Mouse (Mus musculus) hindbrain, embryonic 13.5 days (tissue): ENCODE measurements around the gene Pde9a. TPM values are rescaled to one million over a fixed set of nuclear protein-coding genes. Genes with fewer than 3 reads are reported as not detected.

Experiments
- ATAC-seq: fragments of 200-750 bp; cut with Nextera tagmentation; 2 replicates; pipeline ENCODE4 v1.8.0; 2017; ENCODE audit warnings: moderate TSS enrichment; ENCODE audit not compliant: low FRiP score
- H3K27ac ChIP-seq: fragments of 300-500 bp; sonication (generic); 2 replicates; pipeline ENCODE4 v1.5.1; 2015; ENCODE audit warnings: inconsistent platforms, mild to moderate bottlenecking, moderate library complexity
- H3K27me3 ChIP-seq: fragments of 300-500 bp; sonication (generic); 2 replicates; pipeline ENCODE4 v1.6.1; 2015; ENCODE audit warnings: mild to moderate bottlenecking, inconsistent platforms
- H3K36me3 ChIP-seq: fragments of 300-500 bp; sonication (generic); 2 replicates; pipeline ENCODE4 v1.6.1; 2015; ENCODE audit warnings: mild to moderate bottlenecking, inconsistent platforms
- H3K4me1 ChIP-seq: fragments of 300-500 bp; sonication (generic); replicated peaks from 2 replicates; pipeline ENCODE4 v1.6.1; 2015; ENCODE audit warnings: inconsistent platforms
- H3K4me2 ChIP-seq: fragments of 300-500 bp; sonication (generic); 2 replicates; pipeline ENCODE4 v1.6.1; 2015; ENCODE audit warnings: inconsistent platforms, mild to moderate bottlenecking, moderate library complexity
- H3K4me3 ChIP-seq: fragments of 300-500 bp; sonication (generic); 2 replicates; pipeline ENCODE4 v1.5.1; 2015; ENCODE audit warnings: mild to moderate bottlenecking, inconsistent platforms
- H3K9ac ChIP-seq: fragments of 300-500 bp; sonication (generic); 2 replicates; pipeline ENCODE4 v1.6.1; 2015; ENCODE audit warnings: mild to moderate bottlenecking, inconsistent platforms
- H3K9me3 ChIP-seq: fragments of 300-500 bp; sonication (generic); 2 replicates; pipeline ENCODE4 v1.6.1; 2016; ENCODE audit warnings: inconsistent platforms
- WGBS: fragments of 180-500 bp; shearing (Covaris S2); methylation state at CpG from one replicate; pipeline ENCODE4 v1.1.7; 2015; 5-methylcytosine and 5-hydroxymethylcytosine counted together
- polyA plus RNA-seq: library from polyadenylated mRNA; unstranded; fragments of >200 nt; fragmentation: Nextera tagmentation; extraction: Ambion mirVana; gene quantifications from 2 replicates; pipeline ENCODE4 v1.2.1, GENCODE M21; 2015

Pde9a gene
- polyA plus RNA-seq, 1 experiment from 2014 or later: 36.7 TPM

- no peaks in the 10 kb centered on the region for H3K27me3 ChIP-seq
- no peak overlapping the region for H3K4me2 ChIP-seq
- WGBS: 78% methylated on average over 18 of the region's 18 CpGs
- H3K4me1 ChIP-seq: peaks cover 10% of the 10 kb centered on the region; the same call in 1 of the 2 replicates
- no peak overlapping the region for H3K4me3 ChIP-seq
- no peaks in the 10 kb centered on the region for H3K9me3 ChIP-seq
- no peak overlapping the region for H3K9ac ChIP-seq
- ATAC-seq: no peak
- H3K36me3 ChIP-seq: peaks cover 78% of the 10 kb centered on the region
- H3K27ac ChIP-seq: peak overlapping the region; percentile 14; the same call in 1 of the 2 replicates
These were observed 70.9 kb downstream of the Pde9a start for GRCm38 (mm10) chr17:31456723-31457567.

- Histone ChIP-seq H3K36me3 (peaks cover 92% of the 10 kb centered on the region), H3K27me3 (no peaks in the 10 kb centered on the region), H3K9ac (no peak overlapping the region), H3K4me3 (no peak overlapping the region), H3K4me1 (peaks cover 10% of the 10 kb centered on the region; the same call in 1 of the 2 replicates), H3K9me3 (no peaks in the 10 kb centered on the region), H3K27ac (no peak overlapping the region), H3K4me2 (no peak overlapping the region)
- no peak for ATAC-seq
- 63% methylated on average over 4 of the region's 4 CpGs for WGBS
These were observed 74.4 kb downstream of the Pde9a start for GRCm38 (mm10) chr17:31460416-31460815.

GRCm38 (mm10) chr17:31462506-31462905 lies 76.5 kb downstream of the Pde9a start:
- Histone ChIP-seq H3K27ac (no peak overlapping the region), H3K4me1 (no peaks in the 10 kb centered on the region), H3K9me3 (0 out of 2 replicates have a peak, but pooled peaks cover 3% of the 10 kb centered on the region), H3K27me3 (no peaks in the 10 kb centered on the region), H3K36me3 (peaks cover 92% of the 10 kb centered on the region), H3K4me3 (no peak overlapping the region), H3K9ac (no peak overlapping the region), H3K4me2 (no peak overlapping the region)
- 81% methylated on average over 2 of the region's 2 CpGs for WGBS
- ATAC-seq: no peak

GRCm38 (mm10) chr17:31466854-31467253 lies 80.8 kb downstream of the Pde9a start:
- Histone ChIP-seq H3K36me3 (peaks cover 92% of the 10 kb centered on the region), H3K4me2 (no peak overlapping the region), H3K27ac (no peak overlapping the region), H3K9me3 (0 out of 2 replicates have a peak, but pooled peaks cover 3% of the 10 kb centered on the region), H3K9ac (no peak overlapping the region), H3K27me3 (no peaks in the 10 kb centered on the region), H3K4me1 (peaks cover 16% of the 10 kb centered on the region), H3K4me3 (no peak overlapping the region)
- WGBS: 91% methylated on average over 3 of the region's 3 CpGs
- ATAC-seq: no peak

GRCm38 (mm10) chr17:31468496-31468895 lies 82.5 kb downstream of the Pde9a start:
- Histone ChIP-seq H3K9me3 (0 out of 2 replicates have a peak, but pooled peaks cover 3% of the 10 kb centered on the region), H3K9ac (no peak overlapping the region), H3K4me3 (no peak overlapping the region), H3K27me3 (no peaks in the 10 kb centered on the region), H3K4me2 (no peak overlapping the region), H3K4me1 (peaks cover 16% of the 10 kb centered on the region), H3K27ac (no peak overlapping the region), H3K36me3 (peaks cover 88% of the 10 kb centered on the region)
- WGBS: 69% methylated on average over 5 of the region's 5 CpGs
- ATAC-seq: no peak

- H3K4me2 ChIP-seq: no peak overlapping the region
- H3K27me3 ChIP-seq: no peaks in the 10 kb centered on the region
- H3K9me3 ChIP-seq: 0 out of 2 replicates have a peak, but pooled peaks cover 3% of the 10 kb centered on the region
- H3K36me3 ChIP-seq: peaks cover 88% of the 10 kb centered on the region
- no peak overlapping the region for H3K27ac ChIP-seq
- WGBS: 46% methylated on average over 5 of the region's 5 CpGs
- H3K9ac ChIP-seq: no peak overlapping the region
- H3K4me3 ChIP-seq: no peak overlapping the region
- ATAC-seq: peak; percentile 82
- H3K4me1 ChIP-seq: peaks cover 16% of the 10 kb centered on the region
These were observed 84.9 kb downstream of the Pde9a start for GRCm38 (mm10) chr17:31470766-31471418.

- Histone ChIP-seq H3K36me3 (peaks cover 70% of the 10 kb centered on the region), H3K27me3 (no peaks in the 10 kb centered on the region), H3K4me3 (no peak overlapping the region), H3K27ac (peak overlapping the region; percentile 44; the same call in 1 of the 2 replicates), H3K9me3 (no peaks in the 10 kb centered on the region), H3K9ac (no peak overlapping the region), H3K4me2 (no peak overlapping the region), H3K4me1 (peaks cover 19% of the 10 kb centered on the region)
- no peak for ATAC-seq
- WGBS: 82% methylated on average over 6 of the region's 6 CpGs
These were observed 88.4 kb downstream of the Pde9a start for GRCm38 (mm10) chr17:31474388-31474787.

- no peak for ATAC-seq
- no peaks in the 10 kb centered on the region for H3K9me3 ChIP-seq
- H3K36me3 ChIP-seq: peaks cover 33% of the 10 kb centered on the region
- H3K27ac ChIP-seq: no peak overlapping the region
- H3K27me3 ChIP-seq: no peaks in the 10 kb centered on the region; the same call in 1 of the 2 replicates
- H3K9ac ChIP-seq: no peak overlapping the region
- no peak overlapping the region for H3K4me2 ChIP-seq
- WGBS: 84% methylated on average over 7 of the region's 7 CpGs
- H3K4me1 ChIP-seq: 0 out of 2 replicates have a peak, but pooled peaks cover 2% of the 10 kb centered on the region
- no peak overlapping the region for H3K4me3 ChIP-seq
These were observed 92.6 kb downstream of the Pde9a start for GRCm38 (mm10) chr17:31478606-31479005.

GRCm38 (mm10) chr17:31479108-31479844 lies 93.3 kb downstream of the Pde9a start:
- Histone ChIP-seq H3K4me3 (no peak overlapping the region), H3K9me3 (no peaks in the 10 kb centered on the region), H3K4me2 (no peak overlapping the region), H3K27ac (no peak overlapping the region), H3K4me1 (0 out of 2 replicates have a peak, but pooled peaks cover 2% of the 10 kb centered on the region), H3K9ac (0 out of 2 replicates have a peak overlapping the region, but pooled peaks have one; percentile 2), H3K36me3 (peaks cover 29% of the 10 kb centered on the region), H3K27me3 (no peaks in the 10 kb centered on the region; the same call in 1 of the 2 replicates)
- ATAC-seq: no peak
- 62% methylated on average over 11 of the region's 11 CpGs for WGBS

- 66% methylated on average over 10 of the region's 10 CpGs for WGBS
- Histone ChIP-seq H3K9ac (peak overlapping the region; percentile 31; the same call in 1 of the 2 replicates), H3K4me3 (no peak overlapping the region), H3K9me3 (no peaks in the 10 kb centered on the region), H3K4me1 (peaks cover 16% of the 10 kb centered on the region), H3K36me3 (no peaks in the 10 kb centered on the region), H3K27ac (peak overlapping the region; percentile 76), H3K4me2 (no peak overlapping the region), H3K27me3 (0 out of 2 replicates have a peak, but pooled peaks cover 7% of the 10 kb centered on the region)
- no peak for ATAC-seq
These were observed 100.7 kb downstream of the Pde9a start for GRCm38 (mm10) chr17:31486616-31487198.

- no peaks in the 10 kb centered on the region for H3K9me3 ChIP-seq
- no peak overlapping the region for H3K4me2 ChIP-seq
- no peak overlapping the region for H3K9ac ChIP-seq
- WGBS: 25% methylated on average over 6 of the region's 6 CpGs
- ATAC-seq: no peak
- 0 out of 2 replicates have a peak, but pooled peaks cover 7% of the 10 kb centered on the region for H3K27me3 ChIP-seq
- H3K27ac ChIP-seq: peak overlapping the region; percentile 76
- peaks cover 16% of the 10 kb centered on the region for H3K4me1 ChIP-seq
- H3K36me3 ChIP-seq: no peaks in the 10 kb centered on the region
- no peak overlapping the region for H3K4me3 ChIP-seq
These were observed 101.5 kb downstream of the Pde9a start for GRCm38 (mm10) chr17:31487433-31488060.
